Mouse (Mus musculus): Measurements from ENCODE around the gene Dnah7a. TPM values are rescaled to one million over a fixed set of nuclear protein-coding genes. Genes with fewer than 3 reads are reported as not detected.
"Not testable (repeated sequence)": the region's sequence is repeated elsewhere in the genome, so short reads cannot be mapped to it uniquely, and the experiment has no call there.

Dnah7a gene
- polyA plus RNA-seq (2015; fragmentation: Nextera tagmentation; extraction: Ambion mirVana) = not detected in 2 replicates

GRCm38 (mm10) chr1:53706431-53707361 lies at the start of gene Dnah7a:
Dnah7a (minus strand) TSS chr1:53706784.
- ATAC-seq = no peak
- Histone ChIP-seq H3K4me1 (ENCODE audit: insufficient read depth) (peaks cover 3% of the 10 kb centered on the region), H3K4me3 (ENCODE audit: low read depth, low read length) (peak within 1 kb of the TSS; percentile 35), H3K4me2 (ENCODE audit: low read depth, low read length) (peak within 1 kb of the TSS; percentile 72), H3K36me3 (replicated peaks; ENCODE audit: insufficient read depth, low read length) (no peaks in the 10 kb centered on the region), H3K27me3 (ENCODE audit: insufficient read depth, low read length) (no peaks in the 10 kb centered on the region), H3K9me3 (ENCODE audit: low read length) (no peaks in the 10 kb centered on the region), H3K9ac (replicated peaks) (0 out of 2 replicates have a peak within 1 kb of the TSS, but pooled peaks have one; percentile 38), H3K27ac (ENCODE audit: low read depth) (no peak within 1 kb of the TSS)
- WGBS (ENCODE audit: insufficient replicate concordance) = 16% methylated on average over 42 of the region's 42 CpGs
- TF ChIP-seq EP300 (IDR thresholded peaks at IDR 0.05; ENCODE audit: low read depth) (no peak), CTCF (IDR thresholded peaks at IDR 0.05; ENCODE audit: low read depth) (peak; percentile 28; the same call in 1 of the 2 replicates)
- peak; percentile 16 for DNase-seq

GRCm38 (mm10) chr1:53753501-53753900 lies 46.9 kb upstream of the Dnah7a start:
- not testable (repeated sequence) for H3K4me2 ChIP-seq (ENCODE audit: low read depth, low read length); H3K4me1 ChIP-seq (ENCODE audit: insufficient read depth); H3K9me3 ChIP-seq (ENCODE audit: low read length); H3K4me3 ChIP-seq (ENCODE audit: low read depth, low read length); H3K27me3 ChIP-seq (ENCODE audit: insufficient read depth, low read length); H3K9ac ChIP-seq (replicated peaks); DNase-seq; H3K27ac ChIP-seq (ENCODE audit: low read depth); ATAC-seq
- H3K36me3 ChIP-seq (replicated peaks; ENCODE audit: insufficient read depth, low read length) = peaks cover 18% of the 10 kb centered on the region
- WGBS (ENCODE audit: insufficient replicate concordance) = 91% methylated on average over 2 of the region's 2 CpGs

- Histone ChIP-seq H3K4me2 (ENCODE audit: low read depth, low read length) (no peak overlapping the region), H3K27me3 (ENCODE audit: insufficient read depth, low read length) (no peaks in the 10 kb centered on the region), H3K4me1 (ENCODE audit: insufficient read depth) (no peaks in the 10 kb centered on the region), H3K9me3 (ENCODE audit: low read length) (no peaks in the 10 kb centered on the region), H3K27ac (ENCODE audit: low read depth) (no peak overlapping the region), H3K4me3 (ENCODE audit: low read depth, low read length) (no peak overlapping the region), H3K9ac (replicated peaks) (no peak overlapping the region), H3K36me3 (replicated peaks; ENCODE audit: insufficient read depth, low read length) (peaks cover 3% of the 10 kb centered on the region; the same call in 1 of the 2 replicates)
- 86% methylated on average over 1 of the region's 1 CpGs for WGBS (ENCODE audit: insufficient replicate concordance)
- TF ChIP-seq CTCF (IDR thresholded peaks at IDR 0.05; ENCODE audit: low read depth) (no peak), EP300 (IDR thresholded peaks at IDR 0.05; ENCODE audit: low read depth) (no peak)
- no peak for ATAC-seq
- DNase-seq = no peak
These were observed 44.6 kb upstream of the Dnah7a start for GRCm38 (mm10) chr1:53751144-53751543.

- H3K36me3 ChIP-seq (replicated peaks; ENCODE audit: insufficient read depth, low read length); H3K9ac ChIP-seq (replicated peaks); ATAC-seq; DNase-seq; H3K4me2 ChIP-seq (ENCODE audit: low read depth, low read length); H3K27ac ChIP-seq (ENCODE audit: low read depth); H3K27me3 ChIP-seq (ENCODE audit: insufficient read depth, low read length); H3K9me3 ChIP-seq (ENCODE audit: low read length); H3K4me3 ChIP-seq (ENCODE audit: low read depth, low read length); H3K4me1 ChIP-seq (ENCODE audit: insufficient read depth): not testable (repeated sequence)
- WGBS (ENCODE audit: insufficient replicate concordance) = 85% methylated on average over 7 of the region's 7 CpGs
These were observed 44.1 kb upstream of the Dnah7a start for GRCm38 (mm10) chr1:53750697-53751096.

GRCm38 (mm10) chr1:53749881-53750385 lies 43.3 kb upstream of the Dnah7a start:
- ATAC-seq; H3K4me2 ChIP-seq (ENCODE audit: low read depth, low read length); H3K36me3 ChIP-seq (replicated peaks; ENCODE audit: insufficient read depth, low read length); H3K4me1 ChIP-seq (ENCODE audit: insufficient read depth); H3K4me3 ChIP-seq (ENCODE audit: low read depth, low read length); H3K27ac ChIP-seq (ENCODE audit: low read depth); H3K9ac ChIP-seq (replicated peaks); H3K9me3 ChIP-seq (ENCODE audit: low read length); DNase-seq; H3K27me3 ChIP-seq (ENCODE audit: insufficient read depth, low read length): not testable (repeated sequence)
- WGBS (ENCODE audit: insufficient replicate concordance) = 83% methylated on average over 1 of the region's 1 CpGs

- H3K4me3 ChIP-seq (ENCODE audit: low read depth, low read length) = no peak overlapping the region
- WGBS (ENCODE audit: insufficient replicate concordance) = 52% methylated on average over 9 of the region's 11 CpGs
These were observed 42.0 kb upstream of the Dnah7a start for GRCm38 (mm10) chr1:53748571-53748970.

More at GRCm38 (mm10) chr1:53748571-53748970, 42.0 kb upstream of the Dnah7a start:
- no peak overlapping the region for H3K27ac ChIP-seq (ENCODE audit: low read depth)
- ATAC-seq (no peak), DNase-seq (no peak)
- no peaks in the 10 kb centered on the region for H3K36me3 ChIP-seq (replicated peaks; ENCODE audit: insufficient read depth, low read length)
- no peaks in the 10 kb centered on the region for H3K4me1 ChIP-seq (ENCODE audit: insufficient read depth)
- no peaks in the 10 kb centered on the region for H3K27me3 ChIP-seq (ENCODE audit: insufficient read depth, low read length)
- H3K9ac ChIP-seq (replicated peaks) = no peak overlapping the region
- 0 out of 2 replicates have a peak, but pooled peaks have one; percentile 3 for TF ChIP-seq CTCF (IDR thresholded peaks at IDR 0.05; ENCODE audit: low read depth)
- TF ChIP-seq EP300 (IDR thresholded peaks at IDR 0.05; ENCODE audit: low read depth) = no peak
- H3K4me2 ChIP-seq (ENCODE audit: low read depth, low read length) = no peak overlapping the region
- no peaks in the 10 kb centered on the region for H3K9me3 ChIP-seq (ENCODE audit: low read length)
